Mouse (Mus musculus) brain, embryonic 14.5 days (tissue): Measurements from ENCODE around the gene Kcnk1.

ENCODE experiments used
- CTCF ChIP-seq: fragments of 200-500 bp; IDR thresholded peaks from 2 replicates; pipeline ENCODE4 v1.5.1; 2012; ENCODE audit warnings: inconsistent platforms, mild to moderate bottlenecking, moderate library complexity, borderline replicate concordance; ENCODE audit not compliant: insufficient read depth, insufficient read length; ENCODE audit errors: extremely low read depth
- POLR2A ChIP-seq: fragments of 200-500 bp; IDR thresholded peaks from 2 replicates; pipeline ENCODE4 v1.6.1; 2012; ENCODE audit warnings: mild to moderate bottlenecking, inconsistent platforms, borderline replicate concordance; ENCODE audit not compliant: poor library complexity, insufficient read depth, insufficient read length, severe bottlenecking; ENCODE audit errors: extremely low read depth

DNA sequence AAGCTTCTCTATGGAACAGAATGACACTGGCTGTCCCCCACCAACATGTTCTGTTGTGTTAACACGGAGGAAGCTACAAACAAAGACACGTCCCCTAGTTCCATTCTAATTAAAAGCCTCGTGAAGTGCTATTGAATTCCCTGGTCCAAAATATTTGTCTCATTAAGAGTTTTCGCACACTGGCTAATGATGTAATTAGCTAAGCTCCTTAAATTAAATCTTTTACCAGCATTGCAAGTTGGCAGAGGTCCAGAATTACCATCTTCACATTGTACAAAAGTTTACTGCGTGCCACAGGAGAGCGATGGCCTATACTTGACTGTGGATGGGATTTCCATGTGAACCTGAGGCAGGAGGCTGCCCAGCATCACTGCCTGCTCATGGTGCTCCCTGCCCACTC lies 33.2 kb upstream of the Kcnk1 start:
- TF ChIP-seq CTCF (no peak), POLR2A (no peak)
